Mouse (Mus musculus): ENCODE results near the gene Bphl.

Gene Bphl

DNA sequence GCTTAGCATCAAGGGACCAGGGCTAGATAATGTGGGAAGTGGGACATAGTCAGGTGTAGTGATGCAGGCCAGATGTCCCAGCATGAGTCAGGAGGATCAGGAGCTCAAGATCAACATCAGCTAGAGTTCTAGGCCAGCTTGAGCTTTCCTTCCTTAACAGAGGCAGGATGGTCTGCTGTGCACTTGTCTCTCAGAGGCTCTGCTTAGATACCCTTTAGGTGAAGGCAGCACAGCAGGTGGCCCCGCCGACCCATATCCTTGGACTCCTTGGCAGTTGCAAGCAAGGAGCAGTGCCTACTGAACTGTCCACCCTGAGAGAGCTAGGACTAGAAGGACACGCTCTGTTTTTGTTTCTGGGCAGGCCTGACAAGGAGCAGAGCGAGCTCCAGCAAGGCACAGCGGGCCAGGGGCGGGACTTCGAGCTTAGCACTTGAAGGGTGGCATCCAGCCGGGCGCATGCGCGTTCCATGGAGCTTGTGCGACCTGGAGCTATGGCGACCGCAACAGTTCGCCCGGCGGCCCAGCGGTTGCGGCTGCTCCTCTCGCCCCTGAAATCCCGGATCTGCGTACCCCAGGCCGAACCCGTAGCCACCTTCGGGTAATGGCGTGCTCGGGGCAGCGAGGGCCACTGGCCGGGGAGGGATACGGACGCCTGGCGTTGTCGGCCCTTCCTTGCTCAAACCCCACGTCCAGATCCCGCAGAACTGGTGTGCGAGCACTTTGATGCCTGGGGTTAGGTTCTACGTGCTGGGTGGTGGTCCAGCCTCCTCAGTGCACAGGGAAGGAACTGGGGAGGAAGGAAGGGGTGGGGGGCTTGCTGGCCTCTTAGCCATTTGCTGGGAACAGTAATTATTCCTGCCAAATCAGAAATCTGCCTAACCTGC, at the start of gene Bphl:
Bphl (plus strand) TSS at position 426 of the 884 bp plus-strand sequence.
- in situ Hi-C loops (cut with MboI; ENCODE audit: unreplicated experiment in 2 of 2) = loop anchor here in 1 of 2 experiments (25.0 kb wide), 1 partner anchor 825 kb away; no protein-coding TSS in a partner anchor

DNA sequence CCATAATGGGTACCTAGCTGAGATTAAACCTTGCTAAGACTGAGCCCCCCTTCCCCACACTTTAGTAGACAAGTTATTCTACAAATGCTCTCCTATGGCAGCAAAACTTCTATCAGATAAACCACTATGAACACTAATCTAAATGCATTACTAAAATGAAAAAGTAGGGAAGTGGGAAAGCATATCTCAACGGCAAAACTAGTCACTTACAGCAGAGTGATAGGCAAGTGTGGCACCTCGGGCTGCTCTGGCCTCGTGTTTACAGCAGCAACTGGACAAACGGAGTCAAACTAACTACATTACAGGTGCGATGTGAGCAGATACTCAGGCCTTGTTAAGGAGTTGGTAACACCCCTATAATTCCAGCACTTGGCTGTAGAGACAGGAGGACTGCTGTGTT, 47.8 kb upstream of the Bphl start:
- in situ Hi-C loops (cut with MboI; ENCODE audit: unreplicated experiment in 2 of 2) = loop anchor here in 1 of 2 experiments (25.0 kb wide), 1 partner anchor 1127 kb away; the partner anchor contains the start of gene Serpinb1a

DNA sequence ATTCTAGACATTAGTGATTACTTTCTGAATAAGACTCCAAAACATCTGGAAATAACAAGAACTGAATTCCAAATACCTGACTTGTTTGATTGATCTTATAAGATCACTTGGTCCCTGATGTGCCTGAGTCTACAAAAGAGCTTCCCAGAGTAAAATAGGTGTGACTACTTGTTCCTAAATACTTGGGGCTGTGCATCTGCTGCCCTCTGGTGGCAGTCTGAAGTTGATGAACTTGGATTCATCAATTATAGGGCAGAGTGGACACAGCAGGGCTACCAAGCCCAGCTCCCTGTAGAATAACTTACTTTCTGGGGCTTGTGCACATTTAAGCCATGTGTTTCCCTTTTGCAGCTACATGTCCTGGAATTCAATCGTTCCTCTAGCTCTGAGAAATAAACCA, 42.2 kb upstream of the Bphl start:
- in situ Hi-C loops (cut with MboI; ENCODE audit: unreplicated experiment in 2 of 2) = loop anchor here (5.0 to 25.0 kb wide), 2 partner anchors 33 to 1133 kb away; partner anchors contain the start of genes Nqo2 (in 2 of the 2) and Serpinb1a (in 1 of the 2)

DNA sequence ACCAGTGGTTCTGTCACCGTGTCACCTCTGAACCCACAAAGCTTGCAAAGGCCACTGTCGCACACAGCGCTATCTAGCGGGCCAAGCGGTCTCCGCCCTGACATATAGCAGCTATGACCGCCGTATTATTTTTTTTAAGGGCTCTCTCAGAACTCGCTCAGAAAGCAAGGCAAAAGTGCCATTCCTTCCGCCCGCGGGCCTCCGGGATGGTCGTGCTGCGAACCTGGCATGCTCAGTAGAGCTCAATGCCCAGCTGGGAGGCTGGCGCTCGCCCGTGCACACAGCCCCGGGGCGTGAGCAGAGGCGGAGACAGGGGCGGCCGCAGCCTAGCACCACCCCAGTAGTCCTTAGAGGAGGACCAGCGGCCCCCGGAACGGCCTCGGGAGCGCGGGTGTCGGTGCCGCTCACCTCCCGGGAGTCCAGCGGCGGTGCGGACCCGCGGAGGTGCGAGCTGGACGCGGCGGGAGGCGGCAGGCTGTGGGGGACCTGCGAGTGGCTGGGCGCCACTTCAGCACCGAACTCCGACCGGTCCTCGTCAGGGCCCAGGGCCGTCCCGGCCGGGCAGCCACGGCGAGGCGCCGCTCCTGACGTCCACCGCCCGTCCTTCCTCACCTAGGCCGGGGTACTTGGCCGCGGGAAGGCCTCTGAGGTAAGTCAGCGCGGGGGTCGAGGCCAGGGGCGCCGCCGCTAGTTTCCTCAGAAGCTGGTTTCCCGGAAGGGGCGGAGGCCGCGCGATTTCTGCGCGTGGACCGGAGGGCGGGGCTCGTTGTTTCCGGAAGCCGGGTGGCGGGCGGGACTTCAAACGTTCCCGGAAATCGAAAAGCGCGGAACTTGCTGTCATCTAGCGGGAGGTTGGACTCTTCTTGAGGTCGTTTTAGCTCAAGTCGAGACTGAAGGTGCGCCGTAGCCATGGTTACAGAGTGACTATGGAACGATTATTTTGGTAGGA, 35.1 kb upstream of the Bphl start, which contains the start of the genes Ripk1 and Serpinb6a:
Ripk1 (plus strand) TSS at position 306 of the 949 bp plus-strand sequence.
Serpinb6a (minus strand) TSS at position 737 of the 949 bp plus-strand sequence.
- in situ Hi-C loops (cut with MboI; ENCODE audit: unreplicated experiment in 2 of 2) = no loop called here

DNA sequence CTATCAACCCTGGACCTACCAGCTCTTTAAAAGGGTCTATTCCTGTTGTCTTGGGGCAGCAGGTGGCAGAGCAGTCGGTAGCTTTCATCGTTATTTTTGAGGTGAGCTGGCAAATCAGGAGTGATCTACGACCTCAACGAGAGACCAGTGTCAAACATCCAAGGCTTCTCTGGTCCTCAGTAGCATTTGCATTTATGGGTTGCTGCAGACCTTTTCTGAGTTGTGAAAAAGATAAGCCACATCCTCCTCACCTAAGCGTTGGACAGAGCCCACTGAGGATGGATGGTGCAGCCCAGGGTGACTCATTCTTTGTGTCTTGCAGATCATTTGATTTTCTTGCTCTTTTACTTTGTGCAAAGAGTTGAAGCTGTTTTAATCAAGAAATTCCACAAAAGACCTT, 34.3 kb upstream of the Bphl start:
- in situ Hi-C loops (cut with MboI; ENCODE audit: unreplicated experiment in 2 of 2) = no loop called here

DNA sequence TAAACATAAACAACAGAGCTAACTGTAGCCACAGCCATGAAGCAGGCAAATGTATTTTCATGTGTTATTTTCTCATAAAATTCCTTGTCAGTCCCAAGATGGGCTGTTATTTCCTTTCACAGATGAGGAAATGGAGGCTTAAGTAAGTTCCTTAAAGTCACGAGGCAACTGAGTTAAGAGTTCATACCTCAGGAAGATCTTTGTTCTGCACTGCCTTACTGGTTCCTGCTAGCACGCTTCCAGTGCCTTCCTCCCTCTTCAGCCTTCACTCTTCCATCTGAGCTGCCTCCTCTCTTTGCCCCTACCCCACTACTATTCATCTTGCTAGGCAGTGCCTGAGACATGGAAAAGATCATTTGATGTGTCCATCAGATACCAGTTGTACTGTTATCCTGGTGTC, 30.2 kb upstream of the Bphl start:
- in situ Hi-C loops (cut with MboI; ENCODE audit: unreplicated experiment in 2 of 2) = no loop called here

DNA sequence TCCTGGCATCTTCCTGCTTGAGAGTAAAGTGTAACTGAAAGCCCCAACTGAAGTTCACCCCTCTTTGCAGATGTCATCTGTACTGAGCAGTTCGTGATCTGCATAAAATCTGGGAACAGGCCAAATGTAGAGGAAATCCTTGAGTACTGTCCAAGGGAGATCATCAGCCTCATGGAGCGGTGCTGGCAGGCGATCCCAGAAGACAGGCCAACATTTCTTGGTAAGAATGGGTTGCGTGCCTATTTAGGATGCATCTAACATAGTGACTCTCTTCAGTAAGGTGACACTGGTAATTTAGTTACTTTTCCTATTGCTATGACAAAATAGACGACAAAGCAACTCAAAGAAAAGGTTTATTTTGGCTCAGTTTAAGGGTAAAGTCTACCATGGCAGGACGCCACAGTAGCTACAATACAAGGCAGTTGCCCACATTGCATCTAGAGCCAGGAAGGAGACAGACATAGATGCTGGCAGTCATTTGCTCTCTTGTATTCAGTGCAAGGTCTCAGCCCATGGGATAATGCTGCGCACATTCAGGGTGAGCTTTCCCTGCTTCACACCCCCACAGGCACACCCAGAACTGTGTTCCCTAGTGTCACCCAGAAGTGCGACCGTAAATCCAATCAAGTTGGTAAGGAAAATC, 20.3 kb upstream of the Bphl start:
- in situ Hi-C loops (cut with MboI; ENCODE audit: unreplicated experiment in 2 of 2) = no loop called here

DNA sequence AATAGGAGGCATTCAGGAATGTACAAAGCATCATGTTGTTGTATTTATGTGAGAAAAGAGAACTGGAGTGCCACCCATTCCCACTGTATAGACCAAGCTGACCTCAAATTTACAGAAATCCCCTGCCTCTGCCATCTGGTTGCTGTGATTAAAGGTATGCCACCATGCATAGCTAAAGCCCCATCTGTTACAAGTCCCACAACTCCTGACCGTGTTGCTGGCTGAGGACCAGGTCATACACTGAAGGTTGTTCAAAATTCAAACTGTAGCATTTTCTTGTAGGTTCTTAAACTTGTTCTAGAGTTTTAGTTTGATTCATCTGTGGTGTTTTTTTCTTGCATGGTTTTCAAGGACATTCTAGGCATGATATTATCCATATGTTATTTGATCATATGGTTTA, 18.9 kb upstream of the Bphl start:
- in situ Hi-C loops (cut with MboI; ENCODE audit: unreplicated experiment in 2 of 2) = no loop called here

DNA sequence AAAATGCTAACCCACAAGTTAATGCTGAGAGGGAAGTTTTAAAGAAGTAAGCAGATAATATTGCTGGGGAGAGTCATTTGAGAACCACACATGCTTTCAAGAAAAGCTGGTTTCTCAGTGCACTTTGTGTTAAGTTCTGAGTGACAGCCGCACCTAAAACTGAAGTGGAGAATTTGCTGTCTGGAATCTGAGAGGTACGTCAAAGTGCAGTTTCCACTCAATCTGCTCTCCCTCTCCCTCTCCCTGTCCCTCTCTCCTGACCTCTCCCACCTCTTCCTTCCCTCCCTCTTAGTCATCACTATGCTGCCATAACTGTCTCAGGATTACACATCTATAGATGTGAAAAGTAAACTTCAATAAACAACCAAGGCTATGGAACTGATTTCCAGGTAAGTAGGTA, 15.4 kb upstream of the Bphl start:
- in situ Hi-C loops (cut with MboI; ENCODE audit: unreplicated experiment in 2 of 2) = no loop called here

DNA sequence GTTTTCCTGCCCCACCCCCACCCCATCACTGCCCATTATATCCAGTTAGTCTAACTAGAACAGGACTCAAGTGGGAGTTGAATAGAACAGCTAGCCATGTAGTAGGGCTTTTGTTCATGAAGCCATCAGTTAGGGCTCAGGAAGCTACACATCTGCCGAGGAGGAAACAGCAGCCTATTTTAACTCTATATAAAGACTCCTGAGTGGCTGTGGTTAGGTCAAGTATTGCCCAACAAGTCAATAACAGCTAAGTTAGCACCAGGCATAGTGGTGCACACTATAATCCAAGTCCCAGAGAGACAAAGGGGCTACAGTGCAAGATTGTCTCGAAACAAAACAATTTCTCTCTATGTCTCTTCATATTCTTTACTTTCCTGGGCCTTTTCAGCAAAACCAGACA, 5.4 kb upstream of the Bphl start:
- in situ Hi-C loops (cut with MboI; ENCODE audit: unreplicated experiment in 2 of 2) = loop anchor here in 1 of 2 experiments (25.0 kb wide), 1 partner anchor 830 kb away; no protein-coding TSS in a partner anchor

DNA sequence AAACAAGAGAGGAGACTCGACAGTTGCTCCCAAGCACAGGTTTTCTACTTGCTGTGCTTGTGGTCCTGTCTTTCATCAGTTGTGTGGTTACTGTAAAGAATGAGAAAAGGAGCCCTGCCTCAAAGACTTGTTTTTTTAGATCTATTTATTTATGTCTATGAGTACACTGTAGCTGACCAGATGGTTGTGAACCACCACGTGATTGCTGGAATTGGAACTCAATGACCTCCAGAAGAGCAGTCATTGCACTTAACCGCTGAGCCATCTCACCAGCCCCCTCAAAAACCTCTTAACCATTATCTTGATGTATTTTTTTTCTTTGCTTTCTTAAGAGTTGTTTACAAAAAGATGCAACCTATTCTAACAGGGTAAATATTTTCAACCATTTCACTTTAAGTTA, 2.0 kb upstream of the Bphl start:
- in situ Hi-C loops (cut with MboI; ENCODE audit: unreplicated experiment in 2 of 2) = loop anchor here in 1 of 2 experiments (25.0 kb wide), 1 partner anchor 827 kb away; no protein-coding TSS in a partner anchor

DNA sequence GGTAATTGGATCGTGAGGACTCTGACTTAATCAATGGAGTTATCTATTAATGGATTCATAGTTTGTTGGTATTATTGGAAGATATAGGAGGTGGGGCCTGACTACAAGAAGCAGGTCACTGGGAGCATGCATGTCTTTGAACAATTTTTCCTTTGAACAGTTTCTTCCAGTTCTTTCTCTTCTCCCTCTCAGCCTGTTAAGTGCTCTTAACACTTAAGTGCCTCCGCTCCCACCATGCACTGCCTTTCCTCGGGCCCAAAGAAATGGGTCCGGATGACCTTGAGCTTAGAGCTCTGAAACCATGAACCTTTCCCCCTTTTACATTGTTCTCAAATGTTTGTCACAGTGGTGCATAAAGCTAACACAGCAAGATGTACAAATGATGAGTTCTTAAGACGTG, 671 bp upstream of the Bphl start:
- in situ Hi-C loops (cut with MboI; ENCODE audit: unreplicated experiment in 2 of 2) = loop anchor here in 1 of 2 experiments (25.0 kb wide), 1 partner anchor 826 kb away; no protein-coding TSS in a partner anchor

DNA sequence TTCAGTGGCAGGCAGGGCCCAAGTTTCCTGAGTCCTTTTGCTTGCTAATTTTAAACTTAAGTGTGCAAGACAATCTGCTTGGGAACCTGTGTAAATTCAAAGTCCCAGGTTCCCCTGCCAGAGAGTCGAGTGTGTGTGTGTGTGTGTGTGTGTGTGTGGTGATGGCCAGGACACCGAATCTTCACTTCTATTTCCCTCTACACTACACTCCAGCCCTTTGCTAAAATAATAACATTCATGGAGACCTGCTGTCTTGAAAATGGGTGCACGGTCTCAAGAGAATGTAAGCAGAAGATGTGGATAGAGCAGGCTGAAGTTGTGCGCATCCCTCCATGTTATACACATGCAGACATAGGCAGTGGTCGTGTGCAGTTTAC, 647 bp downstream of the Bphl start:
- in situ Hi-C loops (cut with MboI; ENCODE audit: unreplicated experiment in 2 of 2) = loop anchor here in 1 of 2 experiments (25.0 kb wide), 1 partner anchor 824 kb away; no protein-coding TSS in a partner anchor

DNA sequence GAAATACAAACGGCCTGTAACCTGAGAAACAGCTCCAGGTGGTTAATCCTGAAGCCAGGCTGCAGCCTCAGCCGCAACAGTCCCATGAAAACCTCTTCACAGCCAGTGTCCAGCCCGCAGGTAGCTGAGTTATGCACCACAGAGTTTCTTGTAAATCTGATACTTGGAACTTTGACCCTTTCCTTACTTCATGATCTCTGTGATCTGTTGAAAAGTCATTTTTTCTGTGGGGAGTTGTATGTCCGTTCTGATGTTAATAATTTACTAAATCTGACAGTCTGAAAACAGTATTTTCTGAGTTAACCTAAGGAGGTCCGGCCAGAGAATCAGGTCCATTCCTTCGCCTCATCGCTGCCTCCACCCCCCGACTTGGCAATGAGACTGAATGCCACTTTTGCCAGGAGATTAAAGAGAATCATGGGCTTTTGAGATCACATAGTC, 1.5 kb downstream of the Bphl start:
- in situ Hi-C loops (cut with MboI; ENCODE audit: unreplicated experiment in 2 of 2) = loop anchor here in 1 of 2 experiments (25.0 kb wide), 1 partner anchor 823 kb away; no protein-coding TSS in a partner anchor

DNA sequence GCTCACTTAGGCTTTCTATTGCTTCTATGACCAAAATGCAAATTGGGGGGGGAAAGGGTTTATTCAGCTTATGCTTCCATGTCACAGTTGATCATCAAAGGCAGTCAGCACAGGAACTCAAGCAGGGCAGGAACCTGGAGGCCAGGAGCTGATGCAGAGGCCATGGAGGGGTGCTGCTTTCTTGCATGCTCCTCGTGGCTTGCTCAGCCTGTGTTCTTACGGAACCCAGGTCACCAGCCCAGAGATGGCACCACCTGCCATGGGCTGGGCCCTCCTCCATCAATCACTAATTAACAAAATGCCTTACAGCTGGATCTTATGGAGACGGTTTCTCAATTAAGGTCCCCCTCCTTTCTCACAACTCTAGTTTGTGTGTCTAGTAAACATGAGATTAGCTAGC, 2.7 kb downstream of the Bphl start:
- in situ Hi-C loops (cut with MboI; ENCODE audit: unreplicated experiment in 2 of 2) = loop anchor here (5.0 to 25.0 kb wide), 3 partner anchors 592 to 822 kb away; no protein-coding TSS in a partner anchor

DNA sequence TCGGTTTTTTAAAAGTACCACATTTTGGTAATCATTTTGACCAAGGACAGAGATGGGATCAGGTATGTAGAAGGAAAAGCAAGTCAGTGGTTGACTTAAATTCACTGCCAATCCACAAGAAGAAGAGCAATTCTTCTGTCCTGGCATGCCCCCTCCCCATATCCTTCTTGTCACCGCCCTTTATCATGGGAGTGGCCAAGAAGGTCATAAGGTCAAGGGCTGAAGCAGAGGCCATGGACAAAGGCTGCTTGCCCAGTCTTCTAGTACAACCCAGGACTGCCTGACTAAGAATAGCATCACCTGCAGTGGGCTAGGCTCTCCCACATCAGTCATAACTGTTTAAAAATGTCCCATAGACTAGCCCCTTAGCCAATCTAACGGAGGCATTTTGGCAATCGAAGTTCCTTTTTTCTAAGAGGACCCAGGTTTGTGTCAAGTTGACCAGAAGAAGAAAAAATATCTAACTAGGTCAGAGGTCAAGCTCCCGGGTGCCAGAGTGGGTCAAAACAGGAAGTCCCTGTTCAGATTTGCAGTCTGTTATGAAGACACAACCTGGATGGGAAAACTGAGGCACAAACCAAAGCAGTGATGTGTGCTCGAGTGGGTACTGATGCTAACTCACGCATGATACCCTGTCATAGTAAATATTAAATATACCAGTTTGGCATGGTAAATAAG, 6.5 kb downstream of the Bphl start:
- in situ Hi-C loops (cut with MboI; ENCODE audit: unreplicated experiment in 2 of 2) = loop anchor here (5.0 to 25.0 kb wide), 3 partner anchors 588 to 818 kb away; no protein-coding TSS in a partner anchor

DNA sequence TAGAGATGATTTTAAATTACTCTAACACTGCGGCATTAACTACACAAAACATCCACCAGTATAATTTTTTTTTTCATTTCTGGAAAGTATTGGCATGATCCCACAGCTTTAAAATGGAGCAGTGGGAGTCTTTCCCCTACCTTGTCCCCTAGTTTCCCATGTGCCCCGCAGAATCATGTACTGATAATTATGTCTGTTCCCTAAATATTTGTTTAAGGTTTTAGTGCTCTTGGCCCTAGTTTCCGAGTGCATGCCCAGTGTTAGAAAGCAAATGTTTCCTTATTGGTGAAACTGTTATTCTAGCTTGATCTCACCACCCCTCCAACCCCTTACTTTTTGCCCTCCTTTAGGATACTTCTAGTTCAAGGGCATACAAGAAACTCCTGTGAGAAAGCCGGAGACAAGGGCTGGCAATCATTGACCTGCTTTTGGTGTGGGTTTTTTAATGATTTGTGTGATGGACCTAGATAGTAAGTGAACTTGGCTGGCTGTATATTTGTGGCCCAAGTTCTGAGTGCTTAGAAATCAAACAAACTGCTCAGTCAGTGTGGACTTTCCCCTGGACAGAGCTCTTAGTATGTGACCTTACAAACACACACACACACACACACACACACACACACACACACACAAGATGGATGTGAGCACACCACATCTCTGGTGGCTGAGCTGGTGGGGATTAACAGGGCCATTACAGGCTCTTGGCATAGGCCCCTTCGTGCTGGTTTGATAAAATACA, 8.3 kb downstream of the Bphl start:
- in situ Hi-C loops (cut with MboI; ENCODE audit: unreplicated experiment in 2 of 2) = loop anchor here (5.0 to 25.0 kb wide), 4 partner anchors 107 to 817 kb away; no protein-coding TSS in a partner anchor

DNA sequence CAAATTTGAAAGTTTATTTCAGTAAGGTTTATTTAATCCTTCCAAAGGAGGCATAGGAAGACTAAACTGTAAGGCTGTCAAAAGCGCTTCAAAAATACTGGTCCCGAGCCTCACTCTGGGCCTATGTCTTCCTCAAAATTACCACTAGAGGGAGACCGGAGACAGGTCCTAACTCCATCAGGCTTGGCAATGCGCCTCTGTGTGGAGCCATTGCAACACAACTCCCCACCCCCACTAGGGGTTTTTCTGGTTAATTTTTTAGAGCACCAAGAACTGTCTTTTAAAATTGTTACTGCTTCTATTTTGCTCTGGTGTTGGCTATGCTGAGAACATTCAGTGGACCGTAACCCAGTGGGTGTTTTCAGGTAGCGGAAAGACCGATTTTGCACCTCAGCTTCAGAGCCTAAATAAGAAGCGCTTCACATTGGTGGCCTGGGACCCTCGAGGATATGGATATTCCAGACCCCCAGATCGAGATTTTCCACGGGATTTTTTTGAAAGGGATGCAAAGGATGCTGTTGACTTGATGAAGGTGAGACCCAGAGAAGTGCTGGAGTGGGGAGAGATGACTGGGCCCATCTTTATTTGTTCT, 9.1 kb downstream of the Bphl start:
- in situ Hi-C loops (cut with MboI; ENCODE audit: unreplicated experiment in 2 of 2) = loop anchor here (5.0 to 25.0 kb wide), 4 partner anchors 106 to 816 kb away; no protein-coding TSS in a partner anchor

Measured in v-Abl transformed pro-B cells (cell line).